Mouse (Mus musculus) frontal cortex, adult 2 months (tissue): ENCODE measurements around the gene Rabif. TPM values are rescaled to one million over a fixed set of nuclear protein-coding genes. Genes with fewer than 3 reads are reported as not detected.
"Not testable (repeated sequence)": the region's sequence is repeated elsewhere in the genome, so short reads cannot be mapped to it uniquely, and the experiment has no call there.

Source experiments
- DNase-seq, 2 experiments: peaks; one replicate each; pipeline ENCODE4 v3.0.0; 2022; ENCODE audit warnings: low spot score in 1 of 2; ENCODE audit errors: extremely low spot score in 1 of 2
- polyA plus RNA-seq: library from polyadenylated mRNA; depleted of rRNA; stranded (reverse); fragments of >200 nt; gene quantifications from 2 replicates; pipeline ENCODE4 v1.2.3, GENCODE M21; 2012; rRNA removed

The Rabif gene
- 28.2 and 29.4 TPM in 2 replicates for polyA plus RNA-seq

GRCm38 (mm10) chr1:134494428-134495215, at the start of gene Rabif:
TSS of gene Rabif (plus strand) at chr1:134494648.
- DNase-seq = peak; percentile 96 to 99

GRCm38 (mm10) chr1:134445418-134445817, 49.0 kb upstream of the Rabif start:
- DNase-seq = no peak

- not testable (repeated sequence) for DNase-seq
Observed at GRCm38 (mm10) chr1:134448537-134448936, 45.9 kb upstream of the Rabif start.

- DNase-seq = no peak
Observed at GRCm38 (mm10) chr1:134450201-134450600, 44.2 kb upstream of the Rabif start.

DNA sequence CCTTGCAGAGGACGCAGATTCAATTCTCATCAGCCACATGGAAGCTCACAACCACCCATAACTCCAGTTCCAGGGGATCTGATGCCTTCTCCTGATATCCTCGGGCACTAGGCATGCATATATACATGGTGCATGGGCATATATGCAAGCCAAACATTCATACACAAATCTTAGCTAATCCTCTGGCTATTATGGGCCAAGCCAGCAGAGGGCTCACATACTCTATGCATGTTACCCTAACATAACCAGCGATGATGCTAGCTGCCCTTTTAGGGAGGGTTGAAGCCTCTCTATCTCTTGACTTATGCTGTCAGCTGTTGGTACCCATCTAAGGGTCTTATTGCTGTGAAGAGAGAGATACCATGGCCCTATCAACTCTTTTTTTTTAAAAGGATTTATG, 43.5 kb upstream of the Rabif start:
- peak; percentile 20 to 59 for DNase-seq

DNA sequence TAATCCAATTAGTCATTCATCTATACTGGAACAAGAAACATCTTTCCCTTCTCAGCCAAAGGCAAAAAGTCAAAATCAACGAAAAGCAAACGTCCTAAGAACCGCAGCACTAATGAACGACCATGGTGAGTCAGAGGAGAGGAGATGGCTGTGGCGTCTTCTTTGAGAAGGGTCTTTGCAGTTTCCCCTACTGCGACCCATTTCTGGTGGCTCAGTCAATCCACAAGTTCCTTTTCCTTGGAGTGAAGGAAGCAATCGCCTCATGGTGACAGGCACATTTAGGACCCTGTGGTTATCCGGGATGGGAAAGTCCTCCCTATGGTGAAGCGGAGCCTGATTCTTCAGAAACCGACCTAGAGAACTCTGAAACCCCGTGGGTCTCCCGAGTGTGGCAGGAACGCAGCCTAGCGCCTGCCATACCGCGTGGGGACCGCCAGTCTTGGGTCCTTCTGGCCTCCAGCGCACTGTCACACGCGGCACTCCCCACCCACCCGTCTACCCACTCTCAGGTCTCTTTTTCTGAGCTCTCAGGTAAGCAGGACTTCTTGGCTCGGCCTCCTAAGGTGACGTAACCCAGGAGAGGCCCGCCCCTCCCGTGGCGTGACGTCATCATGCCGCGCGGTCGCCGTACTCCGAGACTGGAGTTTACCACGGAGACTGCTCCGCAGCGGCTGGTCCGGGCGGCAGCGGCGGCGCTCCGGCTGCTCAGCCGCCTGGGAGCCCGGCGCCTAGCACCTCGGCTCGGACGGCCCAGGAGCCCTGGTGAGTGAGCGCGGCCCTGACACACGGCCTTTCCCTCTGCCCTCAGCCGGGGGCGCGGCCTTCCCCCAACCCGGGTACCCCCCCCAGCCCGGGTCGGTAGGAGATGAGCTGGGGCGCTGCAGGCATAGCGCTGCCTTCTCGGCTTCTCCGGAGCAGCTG, 39.3 kb upstream of the Rabif start, which contains the start of gene Klhl12:
TSS of gene Klhl12 (plus strand) at position 628 of the 921 bp plus-strand sequence.
- DNase-seq = peak; percentile 89 to 97

DNA sequence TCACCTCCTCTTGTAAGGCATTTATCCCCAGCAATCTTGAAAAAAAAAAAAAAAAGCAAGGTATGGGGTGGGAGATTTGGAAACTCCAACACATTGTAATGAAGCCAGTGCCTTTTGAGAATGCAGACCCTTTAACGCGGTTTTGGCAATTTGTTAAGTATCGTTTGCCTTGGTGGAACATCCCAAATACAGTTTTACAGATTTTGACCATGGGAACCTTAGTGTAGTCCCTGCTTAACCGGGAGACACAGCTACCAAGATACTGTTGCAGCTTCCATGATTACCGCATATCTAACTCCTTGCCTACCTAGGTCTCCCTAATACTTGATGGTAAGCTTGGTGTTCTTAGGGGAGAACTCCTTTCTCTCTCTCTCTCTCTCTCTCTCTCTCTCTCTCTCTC, 38.4 kb upstream of the Rabif start:
- DNase-seq = no peak

DNA sequence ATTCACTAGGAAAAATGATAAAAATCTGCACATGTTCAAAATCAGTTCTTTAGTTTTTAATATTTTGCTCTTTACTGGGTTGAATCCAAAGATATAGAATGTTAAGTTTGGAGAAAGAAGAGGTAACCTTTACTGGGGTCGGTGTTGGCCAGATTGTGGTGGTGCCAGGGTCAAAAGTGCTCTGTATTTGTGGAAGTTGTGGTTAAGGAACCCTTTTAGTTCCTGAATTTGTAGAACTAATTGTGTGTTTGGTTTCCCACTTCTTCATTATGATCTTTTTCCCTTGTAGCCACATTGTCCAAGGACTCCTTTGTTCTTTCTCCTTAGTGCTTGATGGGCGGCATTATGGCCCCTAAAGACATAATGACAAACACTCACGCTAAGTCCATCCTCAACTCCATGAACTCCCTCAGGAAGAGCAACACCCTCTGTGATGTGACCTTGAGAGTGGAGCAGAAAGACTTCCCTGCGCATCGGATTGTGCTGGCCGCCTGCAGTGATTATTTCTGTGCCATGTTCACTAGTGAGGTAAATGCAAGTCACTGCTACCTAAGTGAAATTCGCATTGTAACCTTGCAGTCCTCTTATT, 36.2 kb upstream of the Rabif start:
- no peak for DNase-seq

GRCm38 (mm10) chr1:134460294-134461284, 33.9 kb upstream of the Rabif start:
- DNase-seq = no peak

- no peak for DNase-seq
Observed at GRCm38 (mm10) chr1:134484623-134485022, 9.8 kb upstream of the Rabif start.

DNA sequence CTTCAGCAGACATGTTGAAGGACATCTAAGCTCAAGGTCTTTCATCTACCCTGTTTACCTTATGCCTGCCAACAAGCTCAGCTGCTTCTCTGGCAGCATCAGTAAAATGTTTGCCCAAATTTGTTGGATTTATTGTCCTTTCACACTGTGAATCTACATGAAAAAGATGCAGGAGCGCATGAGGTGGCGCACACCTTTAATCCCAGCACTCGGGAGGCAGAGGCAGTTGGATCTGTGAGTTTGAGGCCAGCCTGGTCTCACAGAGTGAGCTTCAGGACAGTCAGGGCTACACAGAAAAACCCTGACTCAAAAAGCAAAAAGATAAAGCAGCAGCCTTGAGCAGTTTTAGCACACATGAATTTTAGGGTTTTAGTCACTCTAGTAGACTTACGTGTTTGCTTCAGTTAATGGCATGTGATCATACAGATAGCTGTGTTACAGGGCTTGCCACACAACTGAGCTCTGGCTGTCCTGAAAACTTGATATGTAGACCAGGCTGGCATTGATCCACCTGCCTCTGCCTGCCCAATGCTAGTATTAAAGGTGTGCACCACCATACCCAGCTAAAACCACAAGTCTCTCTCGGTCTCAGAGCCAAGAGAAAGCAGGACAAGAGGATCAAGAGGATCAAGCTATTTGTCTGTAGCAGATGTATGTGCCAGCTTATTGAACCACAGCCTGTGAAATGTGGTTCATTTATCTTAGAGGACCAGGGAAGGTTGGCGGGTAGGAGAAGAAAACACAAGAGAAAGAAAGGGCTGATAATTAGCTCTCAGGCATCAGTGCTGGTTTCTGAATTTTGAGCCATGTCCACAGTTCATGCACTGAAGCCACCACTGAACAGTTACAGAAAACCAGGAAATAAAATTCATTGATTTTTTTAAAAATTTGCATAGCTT, 3.3 kb upstream of the Rabif start:
- no peak for DNase-seq

GRCm38 (mm10) chr1:134492276-134492675, 2.2 kb upstream of the Rabif start:
- no peak for DNase-seq

DNA sequence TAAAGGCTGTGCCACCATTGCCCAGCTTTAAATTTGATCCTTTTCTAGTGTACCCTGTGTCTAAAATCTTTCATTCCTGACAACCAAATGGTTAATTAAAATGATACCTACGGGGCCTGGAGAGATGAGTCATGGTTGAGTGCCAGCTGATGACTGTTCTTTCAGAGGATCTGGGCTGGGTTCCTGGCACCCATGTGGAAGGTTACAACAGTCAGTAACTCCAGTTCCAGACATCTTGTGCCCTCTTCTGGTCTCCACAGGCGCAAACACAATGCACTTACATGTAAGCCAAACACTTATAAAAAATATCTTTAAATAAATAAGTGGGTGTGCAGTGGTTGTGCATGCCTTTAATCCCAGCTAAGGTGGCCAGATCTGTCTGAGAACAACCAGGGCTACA, 952 bp upstream of the Rabif start:
- DNase-seq = no peak

DNA sequence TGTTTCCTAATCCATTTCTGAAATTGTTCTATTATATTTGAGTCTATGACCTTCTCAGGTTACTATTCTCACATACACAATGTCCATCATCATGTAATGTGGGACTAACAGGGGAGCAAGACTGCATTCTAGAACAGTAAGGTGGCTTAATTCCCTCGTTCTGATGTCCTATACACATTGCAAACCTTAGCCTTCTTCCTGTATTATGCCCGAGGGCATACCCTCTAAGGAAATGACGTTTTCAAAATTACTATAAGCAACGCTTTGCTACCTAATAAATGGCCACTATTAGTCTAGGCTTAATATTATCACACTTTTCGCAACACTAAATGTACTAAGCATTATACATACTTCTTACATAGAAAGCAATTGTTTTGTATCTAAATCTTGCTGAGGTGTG, 492 bp upstream of the Rabif start:
- no peak for DNase-seq

DNA sequence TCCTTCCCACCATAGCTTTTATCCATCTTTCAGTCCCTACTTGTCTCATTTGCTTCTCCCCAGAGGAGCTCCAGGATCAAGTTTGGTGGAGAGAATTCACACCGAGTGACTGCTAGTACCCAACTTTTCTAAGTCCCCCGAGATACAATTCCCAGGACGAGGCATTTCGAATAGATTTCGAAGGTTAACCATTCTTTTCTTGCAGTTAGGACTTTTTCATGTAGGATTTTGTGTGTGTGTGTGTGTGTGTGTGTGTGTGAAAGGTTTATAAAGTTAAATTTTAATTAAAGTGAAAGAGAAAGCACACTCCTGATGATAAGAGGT, 730 bp downstream of the Rabif start:
- DNase-seq = no peak

DNA sequence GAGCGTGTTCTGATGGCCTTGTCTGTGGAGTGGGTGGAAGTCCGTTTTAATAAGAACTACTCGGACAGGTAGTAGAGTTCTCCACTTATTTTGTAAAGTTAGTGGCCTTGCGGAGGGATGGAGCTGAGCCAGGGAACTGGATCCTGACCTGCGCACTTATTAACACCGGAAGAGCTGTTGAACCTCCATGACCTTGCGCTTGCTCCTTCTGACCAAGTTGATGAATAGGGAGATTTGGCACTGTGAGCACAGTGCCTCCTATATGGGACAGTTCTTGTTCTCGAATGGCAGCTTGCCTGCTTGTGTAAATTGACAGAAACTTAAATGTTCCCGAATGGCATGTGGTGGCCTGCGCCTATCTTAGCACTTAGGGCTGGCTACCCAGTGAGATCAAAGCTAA, 1.5 kb downstream of the Rabif start:
- DNase-seq = no peak

- DNase-seq = no peak
Observed at GRCm38 (mm10) chr1:134500916-134501315, 6.5 kb downstream of the Rabif start.

DNA sequence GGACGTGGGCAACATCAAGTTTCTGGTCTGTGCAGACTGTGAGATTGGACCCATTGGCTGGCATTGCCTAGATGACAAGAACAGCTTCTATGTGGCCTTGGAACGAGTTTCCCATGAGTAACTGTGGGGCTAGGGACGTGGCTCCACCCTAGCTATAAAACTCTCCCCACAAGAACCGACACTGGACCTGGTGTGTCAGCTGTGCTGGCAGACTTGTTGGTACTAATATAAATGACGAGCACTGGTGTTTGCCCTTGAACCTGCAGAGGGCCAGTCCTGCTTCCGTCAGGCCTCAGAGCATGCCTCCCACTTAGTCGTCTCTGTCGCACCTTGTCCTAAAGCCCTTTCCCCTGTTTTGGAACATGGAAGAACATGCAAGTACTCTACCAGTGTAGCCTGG, 11.8 kb downstream of the Rabif start:
- DNase-seq = no peak

- no peak for DNase-seq
Observed at GRCm38 (mm10) chr1:134510018-134510417, 15.6 kb downstream of the Rabif start.
